Mouse (Mus musculus): Measurements from ENCODE around the gene Trmt10a. TPM values are rescaled to one million over a fixed set of nuclear protein-coding genes. Genes with fewer than 3 reads are reported as not detected.

Gene Trmt10a
- 9.0 TPM in 2 replicates for polyA plus RNA-seq (2012; rRNA removed)

DNA sequence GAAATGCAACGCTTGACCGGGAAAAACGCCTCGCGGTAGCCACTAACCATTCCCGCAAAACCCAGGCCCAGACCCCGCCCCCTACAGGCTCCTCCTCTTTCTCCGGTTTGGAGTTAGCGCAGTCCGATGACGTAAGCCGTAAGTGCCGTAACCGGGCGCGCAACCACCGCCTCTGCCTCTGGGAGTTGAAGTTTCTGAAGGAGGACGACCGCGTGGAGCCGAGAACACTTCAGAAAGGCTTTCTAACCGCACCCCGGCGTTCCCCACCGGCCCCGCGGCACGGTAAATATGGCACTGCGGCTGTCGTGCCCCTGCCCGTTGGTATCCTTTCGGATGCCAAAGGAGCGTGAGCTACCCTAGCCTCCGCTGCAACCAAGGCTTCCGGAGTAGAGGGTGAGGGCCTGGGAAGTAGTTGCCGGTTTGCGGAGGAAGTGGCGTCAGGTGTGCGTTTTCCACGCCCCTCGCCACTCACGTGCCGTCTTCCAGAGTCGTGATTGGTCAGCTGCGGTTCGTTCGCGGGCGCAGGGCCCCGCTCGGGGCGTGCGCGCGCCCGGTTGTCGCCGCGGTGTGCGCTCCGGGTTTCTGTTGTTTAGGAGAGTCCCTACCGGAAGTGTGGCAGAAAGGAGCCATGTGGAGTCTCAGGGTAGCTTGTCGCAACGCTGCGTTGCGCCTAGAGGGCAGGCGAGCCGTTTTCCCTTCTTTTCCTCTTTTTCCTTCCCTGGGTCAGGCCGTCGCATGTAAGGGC lies at the start of gene Trmt10a:
Trmt10a (plus strand) TSS at position 134 of the 745 bp plus-strand sequence.
- peak; percentile 96 to 99 for DNase-seq (ENCODE audit: extremely low spot score in 1 of 2, low spot score in 1 of 2)

DNA sequence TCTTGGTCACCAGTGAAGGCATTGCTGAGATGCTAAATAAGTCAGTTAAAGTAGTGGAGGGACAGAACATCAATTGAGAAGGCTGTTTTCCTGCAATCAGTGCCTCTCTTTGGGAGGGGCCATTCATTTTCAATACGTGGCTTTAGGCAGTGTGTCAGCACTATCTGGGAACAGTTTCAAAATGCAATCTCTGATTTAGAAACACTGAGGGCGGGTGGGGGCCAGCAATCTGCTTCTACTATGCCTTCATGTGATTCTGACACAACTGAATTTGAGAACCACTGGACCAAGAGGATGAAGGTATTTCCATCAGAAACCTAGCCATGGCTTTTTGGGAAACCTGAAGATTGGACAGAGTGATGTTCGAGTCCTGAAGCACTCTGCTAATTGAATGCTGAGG lies 47.9 kb upstream of the Trmt10a start:
- DNase-seq (ENCODE audit: extremely low spot score in 1 of 2, low spot score in 1 of 2), result peak; percentile 66 to 77

DNA sequence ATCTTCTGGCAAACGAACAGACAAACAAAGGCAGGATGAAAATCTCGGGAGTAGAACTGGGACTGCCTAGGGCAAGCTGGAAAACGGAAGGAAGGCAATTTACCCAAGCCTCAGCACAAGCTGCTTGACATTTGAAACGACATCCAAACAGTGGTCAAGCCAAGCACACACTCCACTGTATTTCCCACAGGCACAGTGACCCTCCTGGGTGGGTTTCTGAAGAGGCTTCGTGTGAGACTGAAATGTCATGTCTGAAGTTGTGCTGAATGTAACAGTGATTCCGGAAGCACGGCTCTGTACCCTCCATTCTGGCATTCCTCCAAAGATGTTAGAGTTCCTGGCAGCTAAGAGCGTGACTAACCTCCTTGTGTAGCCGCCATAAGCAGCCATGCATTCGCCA lies 47.5 kb upstream of the Trmt10a start:
- no peak for DNase-seq (ENCODE audit: extremely low spot score in 1 of 2, low spot score in 1 of 2)

DNA sequence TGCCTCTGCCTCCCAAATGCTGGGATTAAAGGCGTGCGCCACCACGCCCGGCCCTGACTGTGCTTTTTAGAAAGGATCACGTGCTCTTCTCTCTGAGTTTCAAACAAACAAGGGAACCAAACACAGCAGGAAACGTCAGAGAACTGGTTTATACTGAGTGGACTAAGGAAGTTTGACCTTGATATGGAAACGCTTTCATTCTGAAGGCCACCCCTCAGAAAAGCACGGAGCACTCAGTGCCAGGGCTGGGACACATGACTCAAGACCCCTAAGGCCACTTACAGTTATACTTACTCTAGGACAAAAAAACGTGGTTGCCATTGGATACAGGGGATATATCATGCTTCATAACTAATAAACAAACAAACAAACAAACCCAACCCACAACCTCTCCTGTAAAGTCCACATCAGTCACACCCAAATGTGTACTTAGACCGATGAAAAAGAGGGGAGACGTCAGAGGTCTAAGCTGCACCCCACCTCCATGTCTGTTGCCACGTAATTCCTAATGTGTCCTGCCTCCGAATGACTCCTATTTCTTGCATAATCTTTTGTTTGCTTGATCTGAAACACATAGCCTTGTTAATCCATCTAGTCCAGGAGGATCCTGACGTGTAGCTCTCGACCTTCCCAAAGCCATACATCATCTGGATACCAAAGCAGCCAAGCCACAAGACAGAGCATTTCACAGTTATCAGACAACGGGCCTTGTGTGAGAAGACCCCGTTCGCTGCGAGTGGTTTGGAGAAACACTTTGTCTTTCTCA lies 46.8 kb upstream of the Trmt10a start:
- no peak for DNase-seq (ENCODE audit: extremely low spot score in 1 of 2, low spot score in 1 of 2)

DNA sequence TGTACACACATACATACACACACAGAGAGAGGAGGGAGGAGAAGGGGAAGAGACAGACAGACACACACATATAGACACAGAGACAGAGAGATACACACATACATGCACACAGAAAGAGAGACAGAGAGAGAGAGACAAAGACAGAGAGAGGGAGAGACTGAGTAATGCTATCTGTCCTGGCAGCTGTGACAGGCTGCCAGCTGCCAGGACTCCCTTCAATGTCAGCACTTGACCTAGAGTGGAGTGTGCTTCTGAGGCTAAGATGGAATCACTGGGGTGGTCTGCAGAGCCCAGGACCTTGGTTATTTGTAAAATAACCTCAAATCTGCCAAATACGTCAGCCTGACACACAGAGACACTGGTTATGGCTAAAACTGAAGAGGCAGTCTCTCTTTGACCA lies 45.5 kb upstream of the Trmt10a start:
- DNase-seq (ENCODE audit: extremely low spot score in 1 of 2, low spot score in 1 of 2), result no peak

DNA sequence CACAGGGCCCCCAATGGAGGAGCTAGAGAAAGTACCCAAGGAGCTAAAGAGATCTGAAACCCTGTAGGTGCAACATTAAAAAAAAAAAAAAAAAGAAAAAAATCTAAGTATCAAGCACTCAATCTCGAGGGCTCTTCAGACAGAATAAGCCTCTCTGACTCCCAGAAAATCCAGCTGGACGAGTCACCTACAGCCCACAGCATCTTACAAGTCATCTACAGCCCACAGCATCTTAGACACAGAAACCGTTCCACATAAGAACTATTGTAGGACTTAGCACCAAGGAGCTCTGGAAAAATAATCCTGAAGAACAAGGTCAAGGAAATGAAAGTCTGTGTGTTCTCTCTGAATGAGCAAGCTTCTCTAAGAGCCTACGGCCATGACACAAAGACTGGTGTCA lies 41.3 kb upstream of the Trmt10a start:
- DNase-seq (ENCODE audit: extremely low spot score in 1 of 2, low spot score in 1 of 2), result no peak

DNA sequence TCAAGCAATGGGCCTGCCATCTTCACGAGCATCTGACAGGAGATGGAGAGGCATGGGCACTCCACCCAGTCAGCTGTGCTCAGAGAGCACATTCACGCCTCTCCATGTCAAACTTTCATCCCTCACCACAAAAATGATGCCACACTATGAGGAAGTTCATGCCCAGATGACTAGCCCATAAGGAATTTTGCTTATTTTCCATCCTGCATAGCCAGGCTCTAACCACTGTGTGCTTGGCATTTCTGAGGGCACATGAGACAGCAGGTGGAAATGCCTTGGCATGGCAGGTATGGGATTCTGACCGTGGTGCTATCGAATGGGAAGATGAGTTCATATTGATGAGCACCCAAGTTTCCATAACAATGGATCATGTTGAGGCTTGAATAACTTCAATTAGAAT lies 39.6 kb upstream of the Trmt10a start:
- no peak for DNase-seq (ENCODE audit: extremely low spot score in 1 of 2, low spot score in 1 of 2)

DNA sequence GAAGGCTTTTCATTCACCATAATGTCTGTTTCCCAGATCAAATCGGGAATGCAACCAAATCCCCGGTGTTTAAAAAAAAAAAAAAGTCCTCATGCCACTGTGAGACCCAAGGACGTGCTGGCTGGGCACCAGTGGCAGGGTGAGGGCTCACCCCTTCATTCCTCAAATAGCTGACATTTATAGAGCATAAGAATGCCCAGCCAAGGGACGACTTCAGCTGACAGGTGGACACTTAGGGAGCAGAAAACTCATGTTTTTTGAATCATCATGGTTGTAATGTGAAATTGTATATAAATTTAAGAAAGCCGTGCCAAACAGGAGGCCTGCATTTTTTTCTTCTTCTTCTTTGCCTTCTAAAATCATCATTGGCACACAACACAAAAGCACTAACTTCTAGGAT lies 38.2 kb upstream of the Trmt10a start:
- DNase-seq (ENCODE audit: extremely low spot score in 1 of 2, low spot score in 1 of 2), result no peak

DNA sequence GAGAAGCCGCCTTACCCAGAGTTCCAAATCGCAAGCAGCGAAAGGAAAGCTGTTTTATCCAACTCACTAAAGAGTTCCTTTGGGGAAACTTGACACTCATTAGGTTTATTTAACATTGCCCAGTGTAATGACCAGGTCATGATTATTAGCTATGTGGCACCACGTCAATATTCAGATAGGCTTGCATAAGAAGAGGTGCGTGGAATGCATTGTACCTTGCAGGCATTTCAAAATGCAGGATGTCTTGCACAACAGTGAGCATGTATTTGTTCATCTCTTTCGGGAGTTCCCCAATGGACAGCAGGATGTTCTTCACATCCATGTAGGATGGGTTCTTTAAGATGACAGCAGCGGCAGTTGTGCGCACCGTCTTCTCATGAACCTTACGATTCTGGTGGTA lies 36.4 kb upstream of the Trmt10a start:
- no peak for DNase-seq (ENCODE audit: extremely low spot score in 1 of 2, low spot score in 1 of 2)

DNA sequence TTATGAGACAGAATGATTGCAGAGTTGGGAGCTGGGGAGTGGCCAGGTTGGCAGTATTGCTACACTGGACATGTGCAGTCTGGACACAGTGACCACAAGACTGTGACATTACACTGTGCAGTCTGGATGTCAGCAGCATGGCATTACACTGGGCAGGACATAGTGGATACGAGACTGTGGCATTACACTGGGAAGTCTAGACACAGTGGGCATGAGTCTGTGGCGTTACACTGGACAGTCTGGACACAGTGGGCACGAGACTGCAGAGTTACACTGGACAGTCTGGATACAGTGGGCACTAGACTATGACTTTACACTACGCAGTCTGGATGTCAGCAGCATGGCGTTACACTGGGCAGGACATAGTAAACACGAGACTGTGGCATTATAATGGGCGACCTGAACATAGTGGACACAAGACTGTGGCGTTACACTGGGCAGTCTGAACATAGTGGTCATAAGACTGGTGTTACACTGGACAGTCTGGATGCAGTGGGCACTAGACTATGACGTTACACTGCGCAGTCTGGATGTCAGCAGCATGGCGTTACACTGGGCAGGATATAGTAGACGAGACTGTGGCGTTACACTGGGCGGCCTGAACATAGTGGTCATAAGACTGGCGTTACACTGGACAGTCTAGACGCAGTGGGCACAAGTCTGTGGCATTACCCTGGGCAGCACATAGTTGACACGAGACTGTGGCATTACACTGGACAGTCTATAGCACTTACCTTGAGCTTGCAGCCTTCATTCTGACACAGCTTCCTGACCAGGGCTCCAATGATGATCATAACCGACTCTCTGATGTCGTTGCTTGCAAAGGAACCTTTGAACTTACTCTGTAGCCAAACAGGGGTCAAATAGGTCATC lies 32.1 kb upstream of the Trmt10a start:
- DNase-seq (ENCODE audit: extremely low spot score in 1 of 2, low spot score in 1 of 2), result no peak

DNA sequence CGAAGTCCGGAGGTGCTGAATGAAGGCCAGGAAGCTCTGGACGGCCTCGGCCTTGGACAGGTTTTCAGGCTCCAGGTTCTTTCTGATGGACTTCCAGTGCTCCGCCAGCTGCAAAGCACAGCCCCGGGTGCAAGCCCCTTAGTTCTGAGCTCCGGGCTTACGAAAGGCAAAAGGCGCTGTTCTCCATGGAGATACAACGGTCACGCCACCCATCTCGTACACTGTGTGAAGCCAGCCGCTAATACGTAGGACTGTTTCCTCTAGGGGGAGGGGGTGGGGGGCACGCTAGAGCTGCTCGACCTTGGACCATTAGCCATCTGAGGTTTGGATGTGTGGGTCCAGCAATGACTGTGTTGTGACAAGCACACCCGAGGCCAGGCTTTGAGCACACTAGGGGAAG lies 29.1 kb upstream of the Trmt10a start:
- DNase-seq (ENCODE audit: extremely low spot score in 1 of 2, low spot score in 1 of 2), result no peak

DNA sequence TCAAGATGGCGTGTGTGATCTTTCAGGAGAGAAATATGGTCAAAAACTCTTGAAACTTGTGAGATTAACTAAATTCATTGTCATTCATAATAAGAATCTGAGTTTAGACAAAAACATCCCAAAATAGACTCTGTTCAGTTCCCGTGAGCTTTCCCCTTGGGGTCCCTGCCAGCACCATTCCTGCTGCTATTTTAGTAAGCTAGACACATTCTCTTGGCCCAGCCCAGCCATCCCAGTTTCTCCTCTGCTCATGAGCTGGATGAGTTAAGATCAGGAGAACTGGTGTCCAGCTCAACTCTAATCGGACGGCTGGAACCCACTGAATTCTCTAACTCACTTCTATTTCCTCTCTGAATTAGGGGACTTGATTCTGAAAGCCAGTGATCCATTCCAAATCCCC lies 26.4 kb upstream of the Trmt10a start:
- no peak for DNase-seq (ENCODE audit: extremely low spot score in 1 of 2, low spot score in 1 of 2)

DNA sequence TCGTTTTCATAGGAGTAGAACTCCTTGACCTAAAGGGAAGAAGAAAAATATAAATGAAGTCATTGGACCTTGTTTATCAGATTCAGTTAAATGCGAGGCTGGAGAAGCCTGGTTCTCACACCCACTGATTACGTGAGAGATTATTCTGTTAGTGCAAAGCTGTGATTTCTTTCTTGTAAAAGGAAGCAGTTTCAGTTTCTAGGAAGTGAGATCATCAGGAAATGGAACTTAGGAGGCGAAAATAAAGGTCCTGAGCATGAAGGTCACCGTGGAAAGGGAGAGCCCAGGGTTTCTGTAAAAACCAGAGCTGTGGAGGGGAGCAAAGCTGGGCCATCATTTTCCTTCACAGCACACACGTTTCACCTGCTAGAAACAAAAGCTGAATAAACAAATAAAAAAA lies 24.9 kb upstream of the Trmt10a start:
- no peak for DNase-seq (ENCODE audit: extremely low spot score in 1 of 2, low spot score in 1 of 2)

DNA sequence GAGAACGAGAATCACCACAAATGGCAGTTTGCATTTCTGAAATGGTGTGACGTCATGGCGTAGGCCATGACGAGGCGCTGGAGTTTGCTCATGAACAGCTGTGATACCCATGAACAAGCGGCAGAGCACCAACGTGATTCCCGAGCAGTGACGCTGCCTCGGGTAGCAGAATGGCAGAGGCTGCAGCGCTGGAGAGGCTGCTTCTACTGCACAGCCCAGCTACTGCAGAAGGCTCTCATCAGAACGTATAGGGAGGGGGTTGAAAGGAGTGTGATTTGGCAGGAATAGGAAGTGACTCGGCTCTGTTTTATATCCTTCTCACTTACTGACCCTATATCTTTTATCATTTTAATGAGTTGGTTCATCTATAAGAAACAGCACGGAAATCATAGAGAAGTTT lies 24.4 kb upstream of the Trmt10a start:
- no peak for DNase-seq (ENCODE audit: extremely low spot score in 1 of 2, low spot score in 1 of 2)

DNA sequence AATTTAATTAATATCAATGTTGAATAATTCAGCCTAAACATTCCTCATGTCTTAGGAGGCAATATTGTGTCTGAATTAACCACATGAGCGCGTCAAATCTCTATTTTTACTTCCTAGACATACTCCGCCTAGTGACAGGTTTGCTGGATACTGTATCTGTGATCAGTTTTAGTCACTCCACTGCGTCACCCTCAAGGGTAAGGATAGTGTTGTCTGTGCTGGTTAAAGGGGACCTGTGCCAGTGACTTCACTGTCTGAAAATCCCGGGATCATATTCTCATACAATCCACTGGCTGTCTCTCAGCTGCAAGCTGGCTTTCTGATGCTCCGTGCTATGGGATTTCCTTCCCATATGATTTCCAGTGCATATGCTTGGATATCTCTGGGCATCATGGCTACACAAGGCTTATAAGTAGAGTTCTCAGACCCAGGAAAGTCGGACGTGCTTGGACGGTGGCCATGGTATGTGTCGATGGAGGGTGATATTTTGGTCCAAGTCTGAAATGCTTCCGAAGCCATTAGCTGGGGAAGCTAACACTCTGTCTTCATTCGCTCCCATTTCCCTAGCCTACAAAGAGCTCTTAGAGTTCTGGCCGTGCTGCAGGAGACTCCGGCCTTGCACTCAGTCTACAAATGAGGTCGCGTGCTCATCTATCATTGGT lies 23.7 kb upstream of the Trmt10a start:
- no peak for DNase-seq (ENCODE audit: extremely low spot score in 1 of 2, low spot score in 1 of 2)

DNA sequence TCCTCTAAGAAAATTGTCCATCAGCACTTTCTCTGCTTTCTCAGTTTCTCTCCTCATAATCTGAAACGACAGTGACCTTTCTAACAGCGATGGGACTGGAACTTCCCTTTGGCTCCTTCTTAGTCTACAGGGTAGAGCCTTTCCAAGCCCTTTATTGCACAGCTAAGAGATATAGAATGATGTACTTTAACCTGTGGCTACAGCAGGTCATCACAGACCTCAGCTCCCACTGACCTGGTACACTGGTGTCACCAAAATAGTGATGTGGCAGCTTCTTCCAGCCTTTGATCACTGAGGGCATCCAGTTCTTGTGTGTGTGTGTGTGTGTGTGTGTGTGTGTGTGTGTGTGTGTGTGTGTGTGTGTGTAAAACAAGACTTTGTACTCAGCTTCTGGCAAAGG lies 21.8 kb upstream of the Trmt10a start:
- DNase-seq (ENCODE audit: extremely low spot score in 1 of 2, low spot score in 1 of 2), result no peak

DNA sequence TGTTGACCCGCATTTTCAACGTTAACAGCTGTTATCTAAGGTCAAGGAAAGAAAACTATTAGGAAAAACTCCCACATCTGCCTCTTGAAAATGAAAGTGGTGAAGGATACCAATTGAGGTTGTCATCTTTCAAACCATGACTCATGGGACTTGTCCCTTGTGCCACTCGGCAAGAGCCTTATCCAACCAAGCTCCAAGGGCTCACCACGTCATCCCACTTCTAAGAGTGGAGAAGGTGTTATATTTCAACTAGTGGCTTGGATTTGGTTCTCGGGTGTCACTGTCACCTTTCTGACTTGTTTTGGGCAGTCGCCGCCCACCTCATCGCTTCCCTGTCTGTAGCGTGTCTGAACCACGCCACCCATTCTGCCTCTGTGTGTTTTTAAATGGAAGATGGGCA lies 19.4 kb upstream of the Trmt10a start:
- DNase-seq (ENCODE audit: extremely low spot score in 1 of 2, low spot score in 1 of 2), result no peak

DNA sequence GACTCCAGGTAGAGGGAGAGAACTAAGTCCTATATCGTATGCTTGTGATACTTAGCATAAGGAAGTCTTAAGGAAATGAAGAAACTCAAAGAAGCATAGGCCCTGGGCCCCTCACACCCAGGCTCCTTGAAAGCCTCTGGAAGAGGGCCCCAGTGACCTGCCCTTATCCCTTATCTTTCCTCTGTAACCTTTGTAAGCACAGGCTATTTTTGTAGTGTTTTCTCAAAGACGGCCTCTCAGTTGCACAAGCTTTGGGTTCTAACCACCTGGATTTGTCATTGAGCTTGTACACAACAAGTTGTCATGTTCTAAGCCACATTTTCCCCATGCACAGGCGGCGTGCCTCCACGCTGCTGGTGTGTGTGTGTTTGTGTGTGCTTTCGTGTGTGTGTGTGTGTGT lies 14.1 kb upstream of the Trmt10a start:
- no peak for DNase-seq (ENCODE audit: extremely low spot score in 1 of 2, low spot score in 1 of 2)

DNA sequence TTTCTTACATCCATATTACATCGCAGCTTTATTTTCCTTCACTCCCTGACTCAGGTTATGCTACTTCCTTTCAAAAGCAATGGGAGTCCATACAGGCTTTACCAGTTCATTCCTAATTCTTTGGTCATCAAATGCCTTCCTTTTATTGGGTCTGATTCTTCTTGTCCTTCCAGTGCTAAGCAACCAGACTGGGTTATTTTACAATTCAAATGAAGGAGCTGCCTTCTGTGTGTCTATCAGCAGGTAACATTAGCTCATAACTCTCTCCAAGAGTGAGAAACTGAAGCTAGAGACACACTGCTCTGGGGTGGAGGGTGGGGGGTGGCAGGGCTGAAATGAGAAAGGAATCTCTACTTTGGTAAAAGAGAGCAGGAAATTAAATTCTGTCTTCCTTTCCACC lies 12.6 kb upstream of the Trmt10a start:
- no peak for DNase-seq (ENCODE audit: extremely low spot score in 1 of 2, low spot score in 1 of 2)

DNA sequence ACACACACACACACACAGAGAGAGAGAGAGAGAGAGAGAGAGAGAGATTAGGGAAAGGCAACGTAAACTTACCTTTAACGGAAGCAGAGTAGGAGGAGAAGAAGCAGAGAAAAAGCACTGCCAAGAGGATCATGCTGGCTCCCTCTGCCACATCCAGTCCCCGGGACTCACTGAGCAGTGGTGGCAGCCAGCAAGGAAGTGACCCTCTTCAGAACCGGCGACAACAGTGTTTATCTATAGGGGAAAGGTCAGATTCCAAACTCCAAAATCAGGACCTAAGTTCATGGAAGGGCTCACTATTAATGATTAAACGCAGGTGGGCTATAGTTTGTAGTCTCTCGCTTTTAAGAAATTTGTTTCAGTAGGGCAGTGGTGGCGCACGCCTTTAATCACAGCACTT lies 12.1 kb upstream of the Trmt10a start:
- DNase-seq (ENCODE audit: extremely low spot score in 1 of 2, low spot score in 1 of 2), result no peak

DNA sequence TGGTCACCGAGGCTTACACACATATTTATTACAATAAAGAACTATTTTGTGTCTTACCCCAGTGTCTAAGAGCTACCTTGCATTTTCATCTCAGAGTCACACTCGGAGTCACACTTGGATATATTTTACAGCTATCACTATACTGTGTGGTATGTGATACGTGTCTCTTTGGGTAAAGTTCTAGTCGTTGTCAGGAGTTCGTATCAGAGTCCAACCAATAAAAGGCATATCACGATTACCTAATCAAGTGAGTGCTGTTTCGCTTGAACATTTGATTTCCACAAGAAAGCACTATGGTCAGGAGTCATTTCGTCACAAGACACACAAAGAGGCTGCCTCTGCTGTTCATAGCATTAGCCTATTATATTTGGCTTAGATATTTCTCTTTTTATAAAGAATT lies 9.8 kb upstream of the Trmt10a start:
- no peak for DNase-seq (ENCODE audit: extremely low spot score in 1 of 2, low spot score in 1 of 2)

All from frontal cortex, adult 2 months (tissue).